Mouse (Mus musculus) lung, postnatal 0 days (tissue): ENCODE results near the gene Pld5.

Source experiments
- CTCF ChIP-seq: IDR thresholded peaks from 2 replicates; pipeline ENCODE4 v1.5.1; 2016; ENCODE audit warnings: antibody characterized with exemption, mild to moderate bottlenecking
- EP300 ChIP-seq: IDR thresholded peaks from 2 replicates; pipeline ENCODE4 v1.6.1; 2016; ENCODE audit warnings: antibody characterized with exemption, mild to moderate bottlenecking, control low read depth

GRCm38 (mm10) chr1:176115604-176116003 lies 159.5 kb downstream of the Pld5 start:
- no peak for TF ChIP-seq CTCF
- TF ChIP-seq EP300: no peak
